Mouse (Mus musculus): ENCODE data around the gene Ifitm6. TPM values are rescaled to one million over a fixed set of nuclear protein-coding genes. Genes with fewer than 3 reads are reported as not detected.
"Not testable (repeated sequence)": the region's sequence is repeated elsewhere in the genome, so short reads cannot be mapped to it uniquely, and the experiment has no call there.

Ifitm6 gene
- polyA plus RNA-seq, 1 experiment from 2014 or later = 0.27 TPM

DNA sequence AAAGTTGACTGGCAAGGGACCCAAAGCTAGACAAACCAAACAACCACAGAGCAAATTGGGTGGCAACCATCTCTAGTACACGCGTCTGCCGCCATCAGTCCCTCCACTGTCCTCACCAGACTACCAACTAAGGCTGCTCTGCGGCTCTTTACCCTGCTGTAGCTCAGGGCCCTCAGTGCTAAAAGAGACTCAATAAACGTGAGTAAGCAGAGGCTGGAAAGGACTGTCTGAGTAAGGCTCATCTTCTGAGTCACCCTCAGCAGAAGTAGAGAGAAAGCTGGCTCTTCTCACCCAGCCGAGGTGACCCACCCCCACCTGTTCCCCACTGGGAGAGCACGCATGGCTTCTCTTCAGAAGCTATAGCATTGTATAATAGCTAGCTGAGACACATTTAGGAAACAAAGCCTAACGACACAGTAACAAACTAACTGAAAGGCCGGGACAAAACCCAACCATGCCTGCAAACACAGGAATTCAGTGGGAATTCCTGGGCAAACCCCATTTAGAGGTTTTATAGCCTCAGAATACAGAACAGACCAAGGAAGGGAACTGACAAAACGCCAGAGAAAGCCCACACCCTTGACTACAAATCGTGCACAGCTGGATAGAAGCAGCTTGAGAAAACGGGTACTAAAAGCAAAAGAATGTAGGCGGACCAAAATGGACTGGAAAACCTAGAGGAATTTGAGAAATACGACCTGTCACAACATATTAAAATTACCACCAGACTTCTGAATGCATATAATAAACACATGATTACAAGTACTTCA, 44.1 kb downstream of the Ifitm6 start:
- Histone ChIP-seq H3K4me2 (ENCODE audit: low read length) (no peak overlapping the region), H3K36me3 (ENCODE audit: control insufficient read depth, insufficient read depth, low read length) (no peaks in the 10 kb centered on the region), H3K4me3 (ENCODE audit: low read depth, low read length) (no peak overlapping the region), H3K27ac (ENCODE audit: low read depth, low read length) (no peak overlapping the region), H3K9me3 (replicated peaks; ENCODE audit: control insufficient read depth, low read length) (no peaks in the 10 kb centered on the region), H3K9ac (ENCODE audit: low read length) (no peak overlapping the region), H3K4me1 (ENCODE audit: control insufficient read depth, insufficient read depth, low read length) (peaks cover 2% of the 10 kb centered on the region; the same call in 1 of the 2 replicates), H3K27me3 (replicated peaks; ENCODE audit: control insufficient read depth, insufficient read depth, low read length) (0 out of 2 replicates have a peak, but pooled peaks cover 6% of the 10 kb centered on the region)
- no peak for ATAC-seq
- WGBS = 18% methylated on average over 14 of the region's 14 CpGs
- DNase-seq (ENCODE audit: low spot score) = no peak

DNA sequence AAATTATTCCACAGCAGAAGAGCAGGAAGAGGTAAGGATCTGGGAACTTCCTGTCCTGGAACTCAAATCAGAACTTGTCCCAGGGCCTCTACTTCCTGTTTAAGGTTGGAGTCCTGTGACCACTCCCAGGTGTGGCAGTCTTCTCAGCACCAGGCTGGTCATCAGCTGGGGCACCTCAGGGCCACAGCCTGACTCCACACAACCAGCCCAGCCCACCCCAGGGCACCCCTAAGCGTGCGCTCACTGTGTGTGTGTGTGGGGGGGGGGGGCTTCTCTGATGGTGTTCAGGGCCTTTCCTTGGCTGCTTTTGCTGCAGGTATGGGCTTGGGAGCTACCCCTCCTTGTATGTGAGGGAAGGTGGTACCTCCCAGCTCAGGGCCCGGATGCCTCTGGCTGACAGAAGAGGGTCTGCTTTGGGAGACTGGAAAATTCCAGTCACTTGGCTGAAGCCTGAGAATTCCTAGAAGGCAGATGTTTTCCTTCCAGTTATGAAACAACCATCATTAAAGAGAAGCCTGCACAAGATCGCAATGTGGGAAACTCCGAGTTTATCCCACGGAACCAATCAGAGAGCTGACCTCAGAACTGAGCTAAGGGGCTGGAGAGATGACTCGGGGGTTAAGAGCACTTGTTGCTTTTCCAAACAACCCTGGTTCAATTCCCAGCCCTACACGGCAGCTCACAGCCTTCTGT, 46.1 kb downstream of the Ifitm6 start:
- Histone ChIP-seq H3K4me2 (ENCODE audit: low read length) (no peak overlapping the region), H3K27ac (ENCODE audit: low read depth, low read length) (no peak overlapping the region), H3K9ac (ENCODE audit: low read length) (no peak overlapping the region), H3K9me3 (replicated peaks; ENCODE audit: control insufficient read depth, low read length) (no peaks in the 10 kb centered on the region), H3K36me3 (ENCODE audit: control insufficient read depth, insufficient read depth, low read length) (no peaks in the 10 kb centered on the region), H3K4me1 (ENCODE audit: control insufficient read depth, insufficient read depth, low read length) (peaks cover 5% of the 10 kb centered on the region), H3K27me3 (replicated peaks; ENCODE audit: control insufficient read depth, insufficient read depth, low read length) (0 out of 2 replicates have a peak, but pooled peaks cover 6% of the 10 kb centered on the region), H3K4me3 (ENCODE audit: low read depth, low read length) (no peak overlapping the region)
- DNase-seq (ENCODE audit: low spot score) = no peak
- ATAC-seq = no peak
- WGBS = 88% methylated on average over 8 of the region's 8 CpGs

DNA sequence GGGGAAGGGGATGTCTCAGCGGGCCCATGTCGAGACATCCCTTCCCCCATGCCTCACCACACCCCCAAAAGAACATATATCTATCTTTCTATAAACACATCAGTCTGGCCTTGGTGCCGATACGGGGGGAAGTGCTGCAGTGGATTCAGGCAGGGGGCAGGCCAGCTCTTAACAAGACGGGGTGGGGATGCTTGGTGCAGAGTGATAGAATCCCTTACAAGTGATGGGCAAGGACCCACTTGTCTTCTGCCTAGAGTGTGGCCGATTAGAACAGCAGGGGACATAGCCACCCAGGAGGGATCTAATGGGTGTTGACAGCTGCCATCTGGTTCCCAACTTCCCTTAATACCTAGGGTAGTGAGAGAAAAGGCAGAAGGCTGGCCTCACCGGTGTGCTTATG, 46.8 kb downstream of the Ifitm6 start:
- H3K36me3 ChIP-seq (ENCODE audit: control insufficient read depth, insufficient read depth, low read length) = no peaks in the 10 kb centered on the region
- WGBS = 58% methylated on average over 7 of the region's 7 CpGs
- no peak for ATAC-seq
- H3K9ac ChIP-seq (ENCODE audit: low read length) = no peak overlapping the region
- H3K4me2 ChIP-seq (ENCODE audit: low read length) = no peak overlapping the region
- peaks cover 5% of the 10 kb centered on the region for H3K4me1 ChIP-seq (ENCODE audit: control insufficient read depth, insufficient read depth, low read length)
- no peak overlapping the region for H3K27ac ChIP-seq (ENCODE audit: low read depth, low read length)
- no peaks in the 10 kb centered on the region for H3K9me3 ChIP-seq (replicated peaks; ENCODE audit: control insufficient read depth, low read length)
- DNase-seq (ENCODE audit: low spot score) = no peak
- H3K27me3 ChIP-seq (replicated peaks; ENCODE audit: control insufficient read depth, insufficient read depth, low read length) = 0 out of 2 replicates have a peak, but pooled peaks cover 6% of the 10 kb centered on the region
- H3K4me3 ChIP-seq (ENCODE audit: low read depth, low read length) = no peak overlapping the region

DNA sequence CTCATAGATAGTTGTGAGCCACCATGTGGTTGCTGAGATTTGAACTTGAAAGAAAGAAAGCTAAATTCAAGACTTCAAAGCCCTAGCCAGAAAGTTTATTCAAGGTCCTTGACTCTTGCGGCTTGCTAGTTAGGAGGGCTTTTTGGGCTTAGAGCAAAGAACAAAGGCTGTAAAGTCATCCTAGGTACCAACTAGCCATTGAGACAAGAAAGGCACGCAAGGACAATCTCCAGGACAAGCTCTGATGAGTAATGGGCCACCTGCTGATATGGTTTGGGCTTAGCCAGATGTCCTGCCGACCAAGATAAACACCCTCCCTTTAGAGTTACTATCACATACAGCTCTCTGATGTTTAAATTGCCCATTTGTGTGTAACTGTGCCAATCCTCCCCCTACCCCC, 49.0 kb downstream of the Ifitm6 start:
- WGBS = 14% methylated on average over 3 of the region's 3 CpGs
- not testable (repeated sequence) for H3K4me3 ChIP-seq (ENCODE audit: low read depth, low read length); H3K27me3 ChIP-seq (replicated peaks; ENCODE audit: control insufficient read depth, insufficient read depth, low read length); ATAC-seq; H3K9me3 ChIP-seq (replicated peaks; ENCODE audit: control insufficient read depth, low read length); H3K4me2 ChIP-seq (ENCODE audit: low read length); H3K9ac ChIP-seq (ENCODE audit: low read length); H3K36me3 ChIP-seq (ENCODE audit: control insufficient read depth, insufficient read depth, low read length); DNase-seq (ENCODE audit: low spot score); H3K27ac ChIP-seq (ENCODE audit: low read depth, low read length); H3K4me1 ChIP-seq (ENCODE audit: control insufficient read depth, insufficient read depth, low read length)

DNA sequence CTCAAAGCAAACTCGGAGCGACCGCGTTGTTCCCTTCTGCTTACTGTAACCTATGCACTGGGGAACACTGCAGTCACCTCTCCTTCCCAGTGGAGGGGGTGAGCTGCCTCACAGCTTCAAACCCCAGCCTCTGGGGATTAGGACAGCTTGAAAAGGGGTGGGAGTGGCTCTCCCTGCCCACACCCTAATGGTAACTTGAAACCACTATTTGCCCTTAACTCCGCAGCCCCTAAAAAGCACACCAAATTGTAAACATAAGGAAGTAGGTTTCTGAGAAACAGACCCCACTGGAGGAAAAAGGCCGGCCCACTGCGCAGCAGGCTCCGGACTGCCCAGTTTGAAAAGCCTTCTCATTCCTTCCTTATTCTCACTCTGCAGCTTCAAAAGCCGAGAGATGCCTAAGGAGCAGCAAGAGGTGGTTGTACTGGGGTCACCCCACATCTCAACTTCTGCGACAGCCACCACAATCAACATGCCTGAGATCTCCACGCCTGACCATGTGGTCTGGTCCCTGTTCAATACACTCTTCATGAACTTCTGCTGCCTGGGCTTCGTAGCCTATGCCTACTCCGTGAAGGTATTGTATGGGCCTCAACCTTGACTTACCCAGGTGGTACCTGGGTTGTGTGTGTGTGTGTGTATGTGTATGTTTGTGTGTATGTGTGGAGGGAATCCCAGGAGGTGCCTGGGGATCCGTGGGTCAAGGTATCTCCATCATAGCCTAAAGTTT, 49.7 kb downstream of the Ifitm6 start:
- no peak overlapping the region for H3K4me3 ChIP-seq (ENCODE audit: low read depth, low read length)
- no peak overlapping the region for H3K9ac ChIP-seq (ENCODE audit: low read length)
- no peaks in the 10 kb centered on the region for H3K9me3 ChIP-seq (replicated peaks; ENCODE audit: control insufficient read depth, low read length)
- DNase-seq (ENCODE audit: low spot score) = no peak
- no peak for ATAC-seq
- peaks cover 3% of the 10 kb centered on the region for H3K4me1 ChIP-seq (ENCODE audit: control insufficient read depth, insufficient read depth, low read length)
- no peak overlapping the region for H3K27ac ChIP-seq (ENCODE audit: low read depth, low read length)
- WGBS = 5% methylated on average over 14 of the region's 14 CpGs
- H3K27me3 ChIP-seq (replicated peaks; ENCODE audit: control insufficient read depth, insufficient read depth, low read length) = no peaks in the 10 kb centered on the region
- H3K4me2 ChIP-seq (ENCODE audit: low read length) = no peak overlapping the region
- H3K36me3 ChIP-seq (ENCODE audit: control insufficient read depth, insufficient read depth, low read length) = no peaks in the 10 kb centered on the region

DNA sequence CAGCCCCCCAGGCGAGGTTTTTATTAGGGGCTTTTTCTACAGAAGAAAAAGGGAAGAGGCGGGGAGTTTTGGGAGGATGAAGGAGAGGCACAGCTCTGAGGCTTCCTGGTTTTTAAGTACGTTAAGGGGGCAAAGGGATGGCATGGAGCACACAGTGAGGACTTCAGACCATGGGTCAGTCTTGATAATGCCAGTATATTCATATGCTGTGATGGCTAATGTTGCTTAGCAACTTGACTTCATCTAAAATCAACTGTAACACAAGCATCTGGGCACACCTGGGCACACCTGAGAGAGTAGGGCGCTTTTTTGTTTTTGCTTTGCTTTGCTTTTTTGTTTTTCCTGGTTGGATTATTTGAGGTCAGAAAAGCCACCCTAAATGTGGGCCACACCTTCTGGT, 50.8 kb downstream of the Ifitm6 start, which contains the start of gene Ifitm1:
Gene Ifitm1, plus strand, starts transcription at position 301 of the 400 bp plus-strand sequence.
- no peak for DNase-seq (ENCODE audit: low spot score)

More for the DNA sequence above, 50.8 kb downstream of the Ifitm6 start, which contains the start of gene Ifitm1:
- Histone ChIP-seq H3K36me3 (ENCODE audit: control insufficient read depth, insufficient read depth, low read length) (no peaks in the 10 kb centered on the region), H3K4me1 (ENCODE audit: control insufficient read depth, insufficient read depth, low read length) (peaks cover 3% of the 10 kb centered on the region), H3K9me3 (replicated peaks; ENCODE audit: control insufficient read depth, low read length) (no peaks in the 10 kb centered on the region), H3K27me3 (replicated peaks; ENCODE audit: control insufficient read depth, insufficient read depth, low read length) (no peaks in the 10 kb centered on the region), H3K9ac (ENCODE audit: low read length) (no peak within 1 kb of the TSS), H3K4me2 (ENCODE audit: low read length) (no peak within 1 kb of the TSS), H3K4me3 (ENCODE audit: low read depth, low read length) (no peak within 1 kb of the TSS), H3K27ac (ENCODE audit: low read depth, low read length) (no peak within 1 kb of the TSS)
- ATAC-seq = no peak
- WGBS = 87% methylated on average over 4 of the region's 4 CpGs

Other genes starting within 250 kb of the Ifitm6 start
- 0.23 and 0.45 TPM in 2 replicates for gene Syce1, start 230.1 kb downstream of the Ifitm6 start, polyA plus RNA-seq (2014; fragmentation: Nextera tagmentation; extraction: Ambion mirVana)
- gene Zfp941, start 195.7 kb downstream of the Ifitm6 start, polyA plus RNA-seq (2014; fragmentation: Nextera tagmentation; extraction: Ambion mirVana) = 12.3 and 13.6 TPM in 2 replicates
- gene Urah, start 182.9 kb downstream of the Ifitm6 start, polyA plus RNA-seq (2014; fragmentation: Nextera tagmentation; extraction: Ambion mirVana) = 0.41 TPM in 1 of 2 replicates, not detected in the other
- not detected in 2 replicates for gene Scgb1c1, start 172.4 kb downstream of the Ifitm6 start, polyA plus RNA-seq (2014; fragmentation: Nextera tagmentation; extraction: Ambion mirVana)
- not detected in 2 replicates for gene Odf3, start 170.1 kb downstream of the Ifitm6 start, polyA plus RNA-seq (2014; fragmentation: Nextera tagmentation; extraction: Ambion mirVana)
- not detected in 2 replicates for gene Gm45785, start 161.6 kb downstream of the Ifitm6 start, polyA plus RNA-seq (2014; fragmentation: Nextera tagmentation; extraction: Ambion mirVana)
- gene Ric8a, start 161.0 kb downstream of the Ifitm6 start, polyA plus RNA-seq (2014; fragmentation: Nextera tagmentation; extraction: Ambion mirVana) = 95.0 and 96.9 TPM in 2 replicates
- 47.2 and 53.3 TPM in 2 replicates for gene Bet1l, start 160.3 kb downstream of the Ifitm6 start, polyA plus RNA-seq (2014; fragmentation: Nextera tagmentation; extraction: Ambion mirVana)
- gene Psmd13, start 136.0 kb downstream of the Ifitm6 start, polyA plus RNA-seq (2014; fragmentation: Nextera tagmentation; extraction: Ambion mirVana) = 262 and 286 TPM in 2 replicates
- gene Sirt3, start 135.6 kb downstream of the Ifitm6 start, polyA plus RNA-seq (2014; fragmentation: Nextera tagmentation; extraction: Ambion mirVana) = 28.2 and 29.5 TPM in 2 replicates
- gene Cox8b, start 117.5 kb downstream of the Ifitm6 start, polyA plus RNA-seq (2014; fragmentation: Nextera tagmentation; extraction: Ambion mirVana) = not detected in 2 replicates
- gene Nlrp6, start 97.0 kb downstream of the Ifitm6 start, polyA plus RNA-seq (2014; fragmentation: Nextera tagmentation; extraction: Ambion mirVana) = 0.37 and 0.73 TPM in 2 replicates
- 8.8 TPM in 2 replicates for gene Pgghg, start 76.5 kb downstream of the Ifitm6 start, polyA plus RNA-seq (2014; fragmentation: Nextera tagmentation; extraction: Ambion mirVana)
- gene Ifitm5, start 67.6 kb downstream of the Ifitm6 start, polyA plus RNA-seq (2014; fragmentation: Nextera tagmentation; extraction: Ambion mirVana) = not detected in 2 replicates
- gene Gm45717, start 62.0 kb downstream of the Ifitm6 start, polyA plus RNA-seq (2014; fragmentation: Nextera tagmentation; extraction: Ambion mirVana) = not detected in 2 replicates
- 163 and 235 TPM in 2 replicates for gene Ifitm2, start 61.9 kb downstream of the Ifitm6 start, polyA plus RNA-seq (2014; fragmentation: Nextera tagmentation; extraction: Ambion mirVana)
- gene Ifitm1, start 50.7 kb downstream of the Ifitm6 start, polyA plus RNA-seq (2014; fragmentation: Nextera tagmentation; extraction: Ambion mirVana) = 11.0 and 12.2 TPM in 2 replicates
- gene Ifitm3, start 7.2 kb downstream of the Ifitm6 start, polyA plus RNA-seq (2014; fragmentation: Nextera tagmentation; extraction: Ambion mirVana) = 24.7 and 29.7 TPM in 2 replicates
- not detected in 2 replicates for gene Gm17387, start 11.2 kb upstream of the Ifitm6 start, polyA plus RNA-seq (2014; fragmentation: Nextera tagmentation; extraction: Ambion mirVana)
- gene B4galnt4, start 43.2 kb upstream of the Ifitm6 start, polyA plus RNA-seq (2014; fragmentation: Nextera tagmentation; extraction: Ambion mirVana) = 29.1 and 29.5 TPM in 2 replicates
- not detected in 2 replicates for gene Pkp3, start 60.3 kb upstream of the Ifitm6 start, polyA plus RNA-seq (2014; fragmentation: Nextera tagmentation; extraction: Ambion mirVana)
- gene Sigirr, start 82.6 kb upstream of the Ifitm6 start, polyA plus RNA-seq (2014; fragmentation: Nextera tagmentation; extraction: Ambion mirVana) = 2.4 and 2.5 TPM in 2 replicates
- 0.10 TPM in 1 of 2 replicates, not detected in the other for gene Ano9, start 99.9 kb upstream of the Ifitm6 start, polyA plus RNA-seq (2014; fragmentation: Nextera tagmentation; extraction: Ambion mirVana)
- 81.2 and 82.1 TPM in 2 replicates for gene Ptdss2, start 104.5 kb upstream of the Ifitm6 start, polyA plus RNA-seq (2014; fragmentation: Nextera tagmentation; extraction: Ambion mirVana)
- 54.7 and 56.7 TPM in 2 replicates for gene Rnh1, start 154.9 kb upstream of the Ifitm6 start, polyA plus RNA-seq (2014; fragmentation: Nextera tagmentation; extraction: Ambion mirVana)
- 70.2 and 96.3 TPM in 2 replicates for gene Hras, start 176.1 kb upstream of the Ifitm6 start, polyA plus RNA-seq (2014; fragmentation: Nextera tagmentation; extraction: Ambion mirVana)
- gene Lrrc56, start 176.2 kb upstream of the Ifitm6 start, polyA plus RNA-seq (2014; fragmentation: Nextera tagmentation; extraction: Ambion mirVana) = 6.7 and 8.9 TPM in 2 replicates
- 0.94 and 0.95 TPM in 2 replicates for gene Lmntd2, start 196.2 kb upstream of the Ifitm6 start, polyA plus RNA-seq (2014; fragmentation: Nextera tagmentation; extraction: Ambion mirVana)
- gene Rassf7, start 197.9 kb upstream of the Ifitm6 start, polyA plus RNA-seq (2014; fragmentation: Nextera tagmentation; extraction: Ambion mirVana) = 23.7 and 23.8 TPM in 2 replicates
- gene Phrf1, start 210.9 kb upstream of the Ifitm6 start, polyA plus RNA-seq (2014; fragmentation: Nextera tagmentation; extraction: Ambion mirVana) = 64.2 and 78.8 TPM in 2 replicates
- gene Irf7, start 248.6 kb upstream of the Ifitm6 start, polyA plus RNA-seq (2014; fragmentation: Nextera tagmentation; extraction: Ambion mirVana) = 0.97 and 1.0 TPM in 2 replicates